Mouse (Mus musculus) telencephalon, adult 2 months (tissue): ENCODE measurements around the gene Stat5b.

ENCODE experiments used
- DNase-seq: peaks from one replicate; pipeline ENCODE4 v3.0.0-alpha.2; 2011; ENCODE audit warnings: low read depth, low spot score

Stat5b gene

GRCm38 (mm10) chr11:100770646-100771408, 79.7 kb downstream of the Stat5b start, which contains the start of gene Ghdc:
Gene Ghdc, minus strand, starts transcription at chr11:100770957.
- DNase-seq = peak; percentile 79

GRCm38 (mm10) chr11:100769980-100770379, 80.5 kb downstream of the Stat5b start:
- DNase-seq = no peak

GRCm38 (mm10) chr11:100767871-100768270, 82.7 kb downstream of the Stat5b start:
- no peak for DNase-seq

GRCm38 (mm10) chr11:100766726-100767125, 83.8 kb downstream of the Stat5b start:
- DNase-seq = no peak

GRCm38 (mm10) chr11:100762831-100763230, 87.7 kb downstream of the Stat5b start, which contains the start of gene Hcrt:
Gene Hcrt, minus strand, starts transcription at chr11:100762931.
- DNase-seq = no peak

GRCm38 (mm10) chr11:100761547-100762045, 88.9 kb downstream of the Stat5b start:
- DNase-seq = peak; percentile 75

GRCm38 (mm10) chr11:100759611-100760233, 90.8 kb downstream of the Stat5b start, which contains the start of gene Kcnh4:
Gene Kcnh4, minus strand, starts transcription at chr11:100759942.
- peak; percentile 93 for DNase-seq

GRCm38 (mm10) chr11:100758707-100759610, 91.6 kb downstream of the Stat5b start:
- DNase-seq = no peak

GRCm38 (mm10) chr11:100757566-100757965, 93.0 kb downstream of the Stat5b start:
- DNase-seq = no peak

GRCm38 (mm10) chr11:100756476-100756875, 94.0 kb downstream of the Stat5b start:
- DNase-seq = no peak

- peak; percentile 67 for DNase-seq
Measured at GRCm38 (mm10) chr11:100754693-100755057, 95.8 kb downstream of the Stat5b start.

- peak; percentile 78 for DNase-seq
Measured at GRCm38 (mm10) chr11:100754021-100754692, 96.4 kb downstream of the Stat5b start.

- DNase-seq = no peak
Measured at GRCm38 (mm10) chr11:100752294-100752693, 98.2 kb downstream of the Stat5b start.

GRCm38 (mm10) chr11:100750127-100750526, 100.4 kb downstream of the Stat5b start:
- no peak for DNase-seq

- DNase-seq = no peak
Measured at GRCm38 (mm10) chr11:100749469-100749868, 101.1 kb downstream of the Stat5b start.

GRCm38 (mm10) chr11:100748620-100749019, 101.9 kb downstream of the Stat5b start:
- peak; percentile 61 for DNase-seq

- no peak for DNase-seq
Measured at GRCm38 (mm10) chr11:100747114-100747513, 103.4 kb downstream of the Stat5b start.

- DNase-seq = no peak
Measured at GRCm38 (mm10) chr11:100746546-100746945, 104.0 kb downstream of the Stat5b start.

- no peak for DNase-seq
Measured at GRCm38 (mm10) chr11:100745085-100745484, 105.4 kb downstream of the Stat5b start.

- DNase-seq = no peak
Measured at GRCm38 (mm10) chr11:100741348-100741747, 109.2 kb downstream of the Stat5b start.

GRCm38 (mm10) chr11:100738749-100739148, 111.8 kb downstream of the Stat5b start:
- DNase-seq = no peak
